Mouse (Mus musculus): ENCODE data around the gene Kcnh1. TPM values are rescaled to one million over a fixed set of nuclear protein-coding genes. Genes with fewer than 3 reads are reported as not detected.

The Kcnh1 gene
- polyA plus RNA-seq, 1 experiment, result 0.27 TPM

GRCm38 (mm10) chr1:192300417-192300816 lies 109.8 kb downstream of the Kcnh1 start:
- Histone ChIP-seq H3K36me3 (ENCODE audit: control insufficient read depth, insufficient read depth, low read length, poor library complexity, severe bottlenecking) (no peaks in the 10 kb centered on the region), H3K27me3 (ENCODE audit: control insufficient read depth, insufficient read depth, low read length, poor library complexity, severe bottlenecking) (no peaks in the 10 kb centered on the region), H3K27ac (ENCODE audit: insufficient read depth, low read length) (no peak overlapping the region), H3K4me1 (ENCODE audit: control insufficient read depth, insufficient read depth, low read length) (no peaks in the 10 kb centered on the region), H3K9me3 (replicated peaks; ENCODE audit: control insufficient read depth, insufficient read depth, low read length, poor library complexity, severe bottlenecking) (no peaks in the 10 kb centered on the region), H3K4me3 (ENCODE audit: low read depth, low read length) (no peak overlapping the region), H3K9ac (ENCODE audit: low read depth, poor library complexity, severe bottlenecking) (no peak overlapping the region)
- no peak for TF ChIP-seq CTCF (IDR thresholded peaks at IDR 0.05; ENCODE audit: low read depth, low read length)
- TF ChIP-seq EP300 (IDR thresholded peaks at IDR 0.05; ENCODE audit: insufficient read depth, low read depth, low read length), result no peak
- no peak for TF ChIP-seq POLR2A (IDR thresholded peaks at IDR 0.05; ENCODE audit: insufficient read depth, low read length)

DNA sequence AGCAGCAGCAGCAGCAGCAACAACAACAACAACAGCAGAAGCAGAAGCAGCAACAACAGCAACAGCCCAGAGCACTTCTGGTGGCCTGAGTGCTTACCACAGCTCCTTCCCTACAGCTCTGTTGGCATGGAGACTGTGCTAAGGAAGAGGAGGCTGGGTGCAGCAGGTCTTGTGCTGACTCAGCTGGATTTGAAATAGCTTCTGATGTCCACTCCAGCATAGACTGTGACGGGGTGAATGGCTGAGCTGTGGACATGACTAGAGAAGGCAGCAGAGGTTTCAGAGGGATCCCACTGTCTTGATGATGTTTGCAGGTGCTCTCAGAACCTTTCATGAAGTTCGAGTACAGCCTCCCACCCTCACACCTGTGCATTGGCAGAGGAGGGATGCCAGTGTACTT lies 113.0 kb downstream of the Kcnh1 start:
- no peaks in the 10 kb centered on the region for H3K4me1 ChIP-seq (ENCODE audit: control insufficient read depth, insufficient read depth, low read length)
- H3K4me3 ChIP-seq (ENCODE audit: low read depth, low read length), result no peak overlapping the region
- no peak for TF ChIP-seq POLR2A (IDR thresholded peaks at IDR 0.05; ENCODE audit: insufficient read depth, low read length)
- TF ChIP-seq CTCF (IDR thresholded peaks at IDR 0.05; ENCODE audit: low read depth, low read length), result no peak
- no peak for TF ChIP-seq EP300 (IDR thresholded peaks at IDR 0.05; ENCODE audit: insufficient read depth, low read depth, low read length)
- H3K36me3 ChIP-seq (ENCODE audit: control insufficient read depth, insufficient read depth, low read length, poor library complexity, severe bottlenecking), result no peaks in the 10 kb centered on the region
- no peaks in the 10 kb centered on the region for H3K9me3 ChIP-seq (replicated peaks; ENCODE audit: control insufficient read depth, insufficient read depth, low read length, poor library complexity, severe bottlenecking)
- H3K27ac ChIP-seq (ENCODE audit: insufficient read depth, low read length), result no peak overlapping the region
- H3K27me3 ChIP-seq (ENCODE audit: control insufficient read depth, insufficient read depth, low read length, poor library complexity, severe bottlenecking), result no peaks in the 10 kb centered on the region
- H3K9ac ChIP-seq (ENCODE audit: low read depth, poor library complexity, severe bottlenecking), result no peak overlapping the region

DNA sequence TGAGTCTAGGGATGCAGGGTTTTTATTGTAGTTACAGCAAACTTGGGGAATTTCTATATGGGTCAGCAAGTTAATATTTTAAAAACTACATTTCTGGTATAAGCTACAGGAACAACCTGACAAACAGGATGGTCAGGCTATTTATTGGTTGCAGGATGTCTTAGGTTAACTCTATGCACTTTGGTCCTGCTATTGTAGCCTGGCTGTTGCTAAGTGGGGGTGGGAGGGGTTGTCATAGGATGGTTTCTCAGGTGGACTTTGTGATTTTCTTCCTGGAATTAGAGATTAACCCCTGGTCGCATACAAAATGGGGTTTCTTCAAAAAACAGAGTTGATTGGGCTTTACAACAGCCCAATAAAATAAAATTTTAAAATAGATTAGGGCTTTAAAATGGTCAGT lies 114.6 kb downstream of the Kcnh1 start:
- no peaks in the 10 kb centered on the region for H3K4me1 ChIP-seq (ENCODE audit: control insufficient read depth, insufficient read depth, low read length)
- no peaks in the 10 kb centered on the region for H3K27me3 ChIP-seq (ENCODE audit: control insufficient read depth, insufficient read depth, low read length, poor library complexity, severe bottlenecking)
- no peak overlapping the region for H3K4me3 ChIP-seq (ENCODE audit: low read depth, low read length)
- no peak overlapping the region for H3K9ac ChIP-seq (ENCODE audit: low read depth, poor library complexity, severe bottlenecking)
- no peaks in the 10 kb centered on the region for H3K9me3 ChIP-seq (replicated peaks; ENCODE audit: control insufficient read depth, insufficient read depth, low read length, poor library complexity, severe bottlenecking)
- no peak overlapping the region for H3K27ac ChIP-seq (ENCODE audit: insufficient read depth, low read length)
- H3K36me3 ChIP-seq (ENCODE audit: control insufficient read depth, insufficient read depth, low read length, poor library complexity, severe bottlenecking), result no peaks in the 10 kb centered on the region
- TF ChIP-seq EP300 (IDR thresholded peaks at IDR 0.05; ENCODE audit: insufficient read depth, low read depth, low read length) (no peak), CTCF (IDR thresholded peaks at IDR 0.05; ENCODE audit: low read depth, low read length) (no peak), POLR2A (IDR thresholded peaks at IDR 0.05; ENCODE audit: insufficient read depth, low read length) (no peak)

DNA sequence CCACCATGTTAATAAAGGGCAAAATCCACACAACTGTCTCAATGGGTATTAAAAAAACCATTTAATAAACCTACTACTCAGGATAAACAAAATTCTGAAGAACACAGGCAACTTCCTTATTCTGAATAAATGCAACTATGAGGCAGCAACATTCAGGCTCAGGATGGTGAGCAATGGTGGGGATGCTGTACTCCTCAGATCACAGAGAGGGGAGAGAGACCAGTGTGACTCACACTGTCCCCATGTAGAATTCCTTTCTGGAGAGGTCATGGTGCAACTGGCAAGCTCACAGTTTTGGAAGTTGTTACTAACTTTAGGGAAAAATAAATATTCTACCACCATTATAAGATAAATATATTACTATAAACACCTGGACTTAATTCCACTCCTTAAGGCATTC lies 116.5 kb downstream of the Kcnh1 start:
- H3K4me1 ChIP-seq (ENCODE audit: control insufficient read depth, insufficient read depth, low read length), result no peaks in the 10 kb centered on the region
- no peak for TF ChIP-seq EP300 (IDR thresholded peaks at IDR 0.05; ENCODE audit: insufficient read depth, low read depth, low read length)
- TF ChIP-seq POLR2A (IDR thresholded peaks at IDR 0.05; ENCODE audit: insufficient read depth, low read length), result no peak
- TF ChIP-seq CTCF (IDR thresholded peaks at IDR 0.05; ENCODE audit: low read depth, low read length), result no peak
- H3K36me3 ChIP-seq (ENCODE audit: control insufficient read depth, insufficient read depth, low read length, poor library complexity, severe bottlenecking), result no peaks in the 10 kb centered on the region
- H3K27me3 ChIP-seq (ENCODE audit: control insufficient read depth, insufficient read depth, low read length, poor library complexity, severe bottlenecking), result no peaks in the 10 kb centered on the region
- no peak overlapping the region for H3K4me3 ChIP-seq (ENCODE audit: low read depth, low read length)
- no peaks in the 10 kb centered on the region for H3K9me3 ChIP-seq (replicated peaks; ENCODE audit: control insufficient read depth, insufficient read depth, low read length, poor library complexity, severe bottlenecking)
- no peak overlapping the region for H3K9ac ChIP-seq (ENCODE audit: low read depth, poor library complexity, severe bottlenecking)
- no peak overlapping the region for H3K27ac ChIP-seq (ENCODE audit: insufficient read depth, low read length)

GRCm38 (mm10) chr1:192311298-192311697 lies 120.7 kb downstream of the Kcnh1 start:
- Histone ChIP-seq H3K9ac (ENCODE audit: low read depth, poor library complexity, severe bottlenecking) (no peak overlapping the region), H3K4me3 (ENCODE audit: low read depth, low read length) (no peak overlapping the region), H3K36me3 (ENCODE audit: control insufficient read depth, insufficient read depth, low read length, poor library complexity, severe bottlenecking) (no peaks in the 10 kb centered on the region), H3K27me3 (ENCODE audit: control insufficient read depth, insufficient read depth, low read length, poor library complexity, severe bottlenecking) (no peaks in the 10 kb centered on the region), H3K9me3 (replicated peaks; ENCODE audit: control insufficient read depth, insufficient read depth, low read length, poor library complexity, severe bottlenecking) (no peaks in the 10 kb centered on the region), H3K4me1 (ENCODE audit: control insufficient read depth, insufficient read depth, low read length) (no peaks in the 10 kb centered on the region), H3K27ac (ENCODE audit: insufficient read depth, low read length) (no peak overlapping the region)
- TF ChIP-seq EP300 (IDR thresholded peaks at IDR 0.05; ENCODE audit: insufficient read depth, low read depth, low read length) (no peak), CTCF (IDR thresholded peaks at IDR 0.05; ENCODE audit: low read depth, low read length) (no peak), POLR2A (IDR thresholded peaks at IDR 0.05; ENCODE audit: insufficient read depth, low read length) (no peak)

DNA sequence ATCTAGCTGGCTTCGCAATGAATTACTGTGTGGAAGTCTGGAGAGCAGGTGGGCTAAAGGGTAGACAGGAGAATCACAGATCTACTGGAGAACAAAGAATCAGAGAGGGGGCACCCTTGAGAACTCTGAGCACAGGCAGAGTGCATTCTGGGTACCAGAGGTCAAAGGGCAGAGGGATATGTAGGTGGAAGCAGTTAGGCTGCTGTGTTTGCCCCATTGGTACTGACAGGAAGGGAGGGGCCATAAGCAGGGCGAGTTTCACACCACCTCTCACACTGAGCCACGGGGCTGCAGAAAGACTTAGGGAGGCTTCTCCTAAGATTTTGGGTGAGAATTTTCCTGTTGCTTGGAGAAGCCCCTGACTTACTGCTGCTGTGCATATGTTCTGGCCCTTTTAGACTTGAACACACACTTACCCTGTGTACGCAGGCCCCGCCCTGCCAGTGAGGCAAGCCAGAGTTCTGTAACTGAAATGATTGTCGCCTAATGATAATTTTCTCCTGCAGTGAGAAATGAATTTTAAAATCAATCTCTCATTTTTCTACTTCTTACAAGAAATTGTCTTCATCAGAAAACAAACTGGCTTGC lies 121.4 kb downstream of the Kcnh1 start:
- no peak overlapping the region for H3K4me3 ChIP-seq (ENCODE audit: low read depth, low read length)
- H3K4me1 ChIP-seq (ENCODE audit: control insufficient read depth, insufficient read depth, low read length), result no peaks in the 10 kb centered on the region
- H3K9me3 ChIP-seq (replicated peaks; ENCODE audit: control insufficient read depth, insufficient read depth, low read length, poor library complexity, severe bottlenecking), result no peaks in the 10 kb centered on the region
- no peaks in the 10 kb centered on the region for H3K27me3 ChIP-seq (ENCODE audit: control insufficient read depth, insufficient read depth, low read length, poor library complexity, severe bottlenecking)
- no peaks in the 10 kb centered on the region for H3K36me3 ChIP-seq (ENCODE audit: control insufficient read depth, insufficient read depth, low read length, poor library complexity, severe bottlenecking)
- H3K9ac ChIP-seq (ENCODE audit: low read depth, poor library complexity, severe bottlenecking), result no peak overlapping the region
- TF ChIP-seq POLR2A (IDR thresholded peaks at IDR 0.05; ENCODE audit: insufficient read depth, low read length) (no peak), EP300 (IDR thresholded peaks at IDR 0.05; ENCODE audit: insufficient read depth, low read depth, low read length) (no peak), CTCF (IDR thresholded peaks at IDR 0.05; ENCODE audit: low read depth, low read length) (no peak)
- H3K27ac ChIP-seq (ENCODE audit: insufficient read depth, low read length), result no peak overlapping the region

All from ES-Bruce4 (cell line).